In genomic region chr2:145700237-145700985, GRCm38 (mm10) we compare ENCODE assay signal across 13 mouse cellular contexts. TPM values are rescaled to one million over a fixed set of nuclear protein-coding genes. Genes with fewer than 3 reads are reported as not detected.
A peak's percentile ranks its signal among the peaks of the same experiment; 100 is the strongest.
DNase-seq lines count a peak whose midpoint lies in the region; ATAC-seq and TF ChIP-seq lines count a peak whose summit lies in the region.
"Had no signal": no experiment of that assay in that cellular context is flagged by ENCODE, and none has a peak within 500 bp of the region (broad histone marks: within the 10 kb centered on the region; RNA-seq: fewer than 3 reads in every experiment).

No protein-coding gene starts in this region.

- H3K27ac ChIP-seq in forebrain, embryonic 13.5 days, result no peak overlapping the region
- no peak overlapping the region for H3K27ac ChIP-seq in forebrain, postnatal 0 days (ENCODE audit: low read depth, low read length)
- H3K27ac ChIP-seq in kidney, adult 2 months (ENCODE audit: insufficient read depth, low read depth, low read length), result no peak overlapping the region
- no peak overlapping the region for H3K27ac ChIP-seq in kidney, embryonic 14.5 days (ENCODE audit: low read depth, low read length)
- H3K27ac ChIP-seq in kidney, postnatal 0 days, result 0 out of 2 replicates have a peak overlapping the region, but pooled peaks have one; percentile 15
- no peak overlapping the region for H3K27ac ChIP-seq in liver, postnatal 0 days (ENCODE audit: low read depth)
- H3K27ac ChIP-seq: limb, embryonic 12.5 days; liver, embryonic 15.5 days; macrophage; midbrain, embryonic 15.5 days had no signal

- no peaks in the 10 kb centered on the region for H3K9me3 ChIP-seq in forebrain, embryonic 13.5 days (replicated peaks)
- H3K9me3 ChIP-seq in forebrain, postnatal 0 days (ENCODE audit: low read length), result no peaks in the 10 kb centered on the region
- H3K9me3 ChIP-seq in kidney, embryonic 14.5 days (ENCODE audit: control insufficient read depth, low read length), result no peaks in the 10 kb centered on the region
- H3K9me3 ChIP-seq in kidney, postnatal 0 days (replicated peaks; ENCODE audit: low read length), result no peaks in the 10 kb centered on the region
- H3K9me3 ChIP-seq in liver, postnatal 0 days (ENCODE audit: low read length), result no peaks in the 10 kb centered on the region
- H3K9me3 ChIP-seq: limb, embryonic 12.5 days; liver, embryonic 15.5 days; midbrain, embryonic 15.5 days had no signal

- no peak overlapping the region for H3K4me3 ChIP-seq in forebrain, embryonic 13.5 days
- H3K4me3 ChIP-seq in forebrain, postnatal 0 days (ENCODE audit: low read depth, low read length), result no peak overlapping the region
- no peak overlapping the region for H3K4me3 ChIP-seq in kidney, adult 2 months (ENCODE audit: insufficient read depth, low read depth, low read length)
- H3K4me3 ChIP-seq in kidney, embryonic 14.5 days (ENCODE audit: low read length), result no peak overlapping the region
- H3K4me3 ChIP-seq in kidney, postnatal 0 days (replicated peaks; ENCODE audit: low read depth, low read length), result no peak overlapping the region
- no peak overlapping the region for H3K4me3 ChIP-seq in liver, postnatal 0 days (ENCODE audit: low read depth, low read length)
- H3K4me3 ChIP-seq: erythroblast, embryonic 14.5 days; limb, embryonic 12.5 days; liver, embryonic 15.5 days; midbrain, embryonic 15.5 days had no signal

- TF ChIP-seq CTCF in forebrain, postnatal 0 days (IDR thresholded peaks at IDR 0.05; ENCODE audit: low read depth), result no peak
- no peak for TF ChIP-seq CTCF in kidney, adult 2 months (conservative IDR thresholded peaks at IDR 0.05; ENCODE audit: insufficient read depth, insufficient read length, low read depth, low read length)
- TF ChIP-seq CTCF in brain, embryonic 14.5 days (IDR thresholded peaks at IDR 0.05; ENCODE audit: borderline replicate concordance, extremely low read depth, insufficient read depth, insufficient read length), result no peak
- TF ChIP-seq CTCF in kidney, postnatal 0 days (IDR thresholded peaks at IDR 0.05; ENCODE audit: low read depth), result no peak
- no peak for TF ChIP-seq CTCF in liver, postnatal 0 days (IDR thresholded peaks at IDR 0.05; ENCODE audit: low read depth)

- H3K36me3 ChIP-seq in forebrain, embryonic 13.5 days (ENCODE audit: poor library complexity, severe bottlenecking), result no peaks in the 10 kb centered on the region
- H3K36me3 ChIP-seq in forebrain, postnatal 0 days (ENCODE audit: insufficient read depth), result no peaks in the 10 kb centered on the region
- H3K36me3 ChIP-seq in kidney, adult 2 months (ENCODE audit: control insufficient read depth, insufficient read depth, low read length), result no peaks in the 10 kb centered on the region
- peaks cover 7% of the 10 kb centered on the region; the same call in 1 of the 2 replicates for H3K36me3 ChIP-seq in kidney, embryonic 14.5 days (ENCODE audit: control insufficient read depth, insufficient read depth, low read length)
- H3K36me3 ChIP-seq in kidney, postnatal 0 days (ENCODE audit: insufficient read depth, low read length), result no peaks in the 10 kb centered on the region
- H3K36me3 ChIP-seq in liver, postnatal 0 days (replicated peaks; ENCODE audit: insufficient read depth, low read length), result no peaks in the 10 kb centered on the region
- H3K36me3 ChIP-seq: limb, embryonic 12.5 days; liver, embryonic 15.5 days; midbrain, embryonic 15.5 days had no signal

- no peaks in the 10 kb centered on the region for H3K27me3 ChIP-seq in forebrain, embryonic 13.5 days
- H3K27me3 ChIP-seq in forebrain, postnatal 0 days (ENCODE audit: insufficient read depth, low read length), result no peaks in the 10 kb centered on the region
- no peaks in the 10 kb centered on the region for H3K27me3 ChIP-seq in kidney, adult 2 months (replicated peaks; ENCODE audit: control insufficient read depth, insufficient read depth, low read length)
- H3K27me3 ChIP-seq in kidney, embryonic 14.5 days (ENCODE audit: control insufficient read depth, insufficient read depth, low read length), result no peaks in the 10 kb centered on the region
- no peaks in the 10 kb centered on the region for H3K27me3 ChIP-seq in kidney, postnatal 0 days (ENCODE audit: insufficient read depth, low read length)
- H3K27me3 ChIP-seq in liver, postnatal 0 days (ENCODE audit: insufficient read depth, low read length), result no peaks in the 10 kb centered on the region
- H3K27me3 ChIP-seq: limb, embryonic 12.5 days; liver, embryonic 15.5 days; midbrain, embryonic 15.5 days had no signal

- ATAC-seq in forebrain, embryonic 13.5 days, result peak; percentile 16; the same call in 1 of the 2 replicates
- ATAC-seq in forebrain, postnatal 0 days, result no peak
- ATAC-seq in kidney, embryonic 14.5 days (ENCODE audit: low FRiP score, low TSS enrichment), result no peak
- ATAC-seq in kidney, postnatal 0 days (replicated peaks; ENCODE audit: low FRiP score, low read depth), result no peak
- ATAC-seq in activated CD4-positive, CD25-positive, alpha-beta regulatory T cell, adult 4 months, result no peak
- no peak for ATAC-seq in liver, postnatal 0 days

- TF ChIP-seq POLR2A in kidney, adult 2 months (IDR thresholded peaks at IDR 0.05; ENCODE audit: low read depth, low read length), result no peak
- no peak for TF ChIP-seq POLR2A in brain, embryonic 14.5 days (IDR thresholded peaks at IDR 0.05; ENCODE audit: borderline replicate concordance, extremely low read depth, insufficient read depth, insufficient read length, poor library complexity, severe bottlenecking)

- no peaks in the 10 kb centered on the region for H3K4me1 ChIP-seq in forebrain, embryonic 13.5 days
- no peaks in the 10 kb centered on the region for H3K4me1 ChIP-seq in forebrain, postnatal 0 days (ENCODE audit: insufficient read depth)
- H3K4me1 ChIP-seq in kidney, adult 2 months (ENCODE audit: control insufficient read depth, insufficient read depth, low read length), result peaks cover 11% of the 10 kb centered on the region; the same call in 1 of the 2 replicates
- no peaks in the 10 kb centered on the region for H3K4me1 ChIP-seq in kidney, embryonic 14.5 days (ENCODE audit: control insufficient read depth, insufficient read depth, low read length)
- H3K4me1 ChIP-seq in kidney, postnatal 0 days (replicated peaks; ENCODE audit: insufficient read depth, low read length), result 0 out of 2 replicates have a peak, but pooled peaks cover 6% of the 10 kb centered on the region
- H3K4me1 ChIP-seq in liver, postnatal 0 days (ENCODE audit: insufficient read depth), result no peaks in the 10 kb centered on the region
- H3K4me1 ChIP-seq: limb, embryonic 12.5 days; liver, embryonic 15.5 days; midbrain, embryonic 15.5 days had no signal

- no peak overlapping the region for H3K9ac ChIP-seq in forebrain, embryonic 13.5 days
- H3K9ac ChIP-seq in forebrain, postnatal 0 days, result no peak overlapping the region
- H3K9ac ChIP-seq in kidney, embryonic 14.5 days (ENCODE audit: low read depth, low read length), result no peak overlapping the region
- no peak overlapping the region for H3K9ac ChIP-seq in kidney, postnatal 0 days (ENCODE audit: low read depth, low read length)
- no peak overlapping the region for H3K9ac ChIP-seq in liver, postnatal 0 days (replicated peaks)
- H3K9ac ChIP-seq: limb, embryonic 12.5 days; liver, embryonic 15.5 days; midbrain, embryonic 15.5 days had no signal

- DNase-seq in forebrain, postnatal 0 days, result no peak
- DNase-seq in kidney, adult 2 months, result peak; percentile 51
- DNase-seq in brain, embryonic 14.5 days (ENCODE audit: low read depth), result peak; percentile 24
- peak; percentile 64 for DNase-seq in kidney, postnatal 0 days (ENCODE audit: low spot score)
- DNase-seq in liver, postnatal 0 days, result no peak

- no peak for TF ChIP-seq EP300 in liver, postnatal 0 days (IDR thresholded peaks at IDR 0.05; ENCODE audit: low read depth)

- WGBS in forebrain, embryonic 13.5 days, result 60% methylated on average over 8 of the region's 8 CpGs
- WGBS in forebrain, postnatal 0 days, result 48% methylated on average over 8 of the region's 8 CpGs
- 41% methylated on average over 8 of the region's 8 CpGs for WGBS in kidney, adult 2 months
- 62% methylated on average over 8 of the region's 8 CpGs for WGBS in kidney, embryonic 14.5 days
- 47% methylated on average over 8 of the region's 8 CpGs for WGBS in kidney, postnatal 0 days
- WGBS in liver, postnatal 0 days (ENCODE audit: insufficient replicate concordance), result 60% methylated on average over 8 of the region's 8 CpGs

- no peak overlapping the region for H3K4me2 ChIP-seq in forebrain, embryonic 13.5 days
- no peak overlapping the region for H3K4me2 ChIP-seq in forebrain, postnatal 0 days (ENCODE audit: low read depth)
- no peak overlapping the region for H3K4me2 ChIP-seq in kidney, embryonic 14.5 days (replicated peaks; ENCODE audit: low read depth, low read length)
- no peak overlapping the region for H3K4me2 ChIP-seq in kidney, postnatal 0 days (ENCODE audit: low read length)
- H3K4me2 ChIP-seq in liver, postnatal 0 days (ENCODE audit: low read depth, low read length), result no peak overlapping the region
- H3K4me2 ChIP-seq: limb, embryonic 12.5 days; liver, embryonic 15.5 days; midbrain, embryonic 15.5 days had no signal

RNA-seq across cellular contexts. Expression of gene Rin2, which starts 25.4 kb away (rescaled TPM):
- 7.3 and 9.9 TPM in 2 replicates for polyA plus RNA-seq in forebrain, embryonic 13.5 days (2015; fragmentation: Nextera tagmentation; extraction: Ambion mirVana)
- total RNA-seq in forebrain, postnatal 0 days (2014; rRNA removed), result 8.2 and 12.7 TPM in 2 replicates
- polyA plus RNA-seq in forebrain, postnatal 0 days (2015; fragmentation: Nextera tagmentation; extraction: Ambion mirVana), result 6.9 and 9.9 TPM in 2 replicates
- 17.0 and 18.8 TPM in 2 replicates for polyA plus RNA-seq in kidney, adult 2 months (2012; rRNA removed)
- 21.3 and 36.3 TPM in 2 replicates for polyA plus RNA-seq in kidney, embryonic 14.5 days (2014; fragmentation: Nextera tagmentation; extraction: Ambion mirVana)
- 7.0 and 12.0 TPM in 2 replicates for polyA plus RNA-seq in brain, embryonic 14.5 days (2012; rRNA removed)
- polyA plus RNA-seq in kidney, postnatal 0 days (2015; fragmentation: Nextera tagmentation; extraction: Ambion mirVana), result 23.8 and 24.0 TPM in 2 replicates
- 1 to 10 TPM; 1.6 to 4.3 TPM for polyA plus RNA-seq in activated CD4-positive, CD25-positive, alpha-beta regulatory T cell, adult 4 months (2017; shearing (Covaris generic))
- polyA plus RNA-seq in liver, postnatal 0 days (2015; fragmentation: Nextera tagmentation; extraction: Ambion mirVana), result 3.8 and 5.0 TPM in 2 replicates

Comparison
In these comparisons a context has a peak if more than half of its experiments do, and no peak if none do; other contexts are left out.
1. DNase-seq: peak in kidney, adult 2 months (single experiment), brain, embryonic 14.5 days (single experiment) and kidney, postnatal 0 days (single experiment); none in forebrain, postnatal 0 days (single experiment) and liver, postnatal 0 days (single experiment).